Mouse (Mus musculus): ENCODE data around the gene Pim1.
"Not testable (repeated sequence)": the region's sequence is repeated elsewhere in the genome, so short reads cannot be mapped to it uniquely, and the experiment has no call there.

Gene Pim1

GRCm38 (mm10) chr17:29493461-29493980 is 3.0 kb downstream of the Pim1 start:
- in situ Hi-C loops (cut with MboI, MseI) = loop anchor here (5.0 kb wide), 1 partner anchor 96 kb away; no protein-coding TSS in a partner anchor

GRCm38 (mm10) chr17:29494062-29494731 is 3.6 kb downstream of the Pim1 start:
- in situ Hi-C loops (cut with MboI, MseI) = loop anchor here (5.0 kb wide), 1 partner anchor 97 kb away; no protein-coding TSS in a partner anchor

- in situ Hi-C loops (cut with MboI, MseI) = loop anchor here (5.0 kb wide), 1 partner anchor 97 kb away; no protein-coding TSS in a partner anchor
Measured at GRCm38 (mm10) chr17:29494732-29495076, 4.2 kb downstream of the Pim1 start.

- in situ Hi-C loops (cut with MboI, MseI) = no loop called here
Measured at GRCm38 (mm10) chr17:29496211-29497070, 5.9 kb downstream of the Pim1 start.

- in situ Hi-C loops (cut with MboI, MseI) = no loop called here
Measured at GRCm38 (mm10) chr17:29497071-29497354, 6.5 kb downstream of the Pim1 start.

GRCm38 (mm10) chr17:29497481-29497880 is 6.9 kb downstream of the Pim1 start:
- in situ Hi-C loops (cut with MboI, MseI) = not testable (repeated sequence)

GRCm38 (mm10) chr17:29498028-29498427 is 7.5 kb downstream of the Pim1 start:
- in situ Hi-C loops (cut with MboI, MseI) = no loop called here

- in situ Hi-C loops (cut with MboI, MseI) = not testable (repeated sequence)
Measured at GRCm38 (mm10) chr17:29498952-29499351, 8.4 kb downstream of the Pim1 start.

GRCm38 (mm10) chr17:29499511-29499910 is 9.0 kb downstream of the Pim1 start:
- in situ Hi-C loops (cut with MboI, MseI) = no loop called here

- in situ Hi-C loops (cut with MboI, MseI) = no loop called here
Measured at GRCm38 (mm10) chr17:29500243-29500740, 9.7 kb downstream of the Pim1 start.

GRCm38 (mm10) chr17:29500802-29501469 is 10.4 kb downstream of the Pim1 start:
- in situ Hi-C loops (cut with MboI, MseI) = no loop called here

- in situ Hi-C loops (cut with MboI, MseI) = no loop called here
Measured at GRCm38 (mm10) chr17:29502005-29502668, 11.6 kb downstream of the Pim1 start.

GRCm38 (mm10) chr17:29502669-29503665 is 12.4 kb downstream of the Pim1 start:
- in situ Hi-C loops (cut with MboI, MseI) = no loop called here

GRCm38 (mm10) chr17:29503700-29504099 is 13.1 kb downstream of the Pim1 start:
- in situ Hi-C loops (cut with MboI, MseI) = no loop called here

- in situ Hi-C loops (cut with MboI, MseI) = no loop called here
Measured at GRCm38 (mm10) chr17:29508927-29509608, 18.5 kb downstream of the Pim1 start.

GRCm38 (mm10) chr17:29510691-29511090 is 20.1 kb downstream of the Pim1 start:
- in situ Hi-C loops (cut with MboI, MseI) = loop anchor here (5.0 to 10.0 kb wide), 3 partner anchors 128 to 336 kb away; no protein-coding TSS in a partner anchor

- in situ Hi-C loops (cut with MboI, MseI) = loop anchor here (5.0 to 10.0 kb wide), 3 partner anchors 131 to 338 kb away; no protein-coding TSS in a partner anchor
Measured at GRCm38 (mm10) chr17:29513044-29513730, 22.6 kb downstream of the Pim1 start.

GRCm38 (mm10) chr17:29514435-29514834 is 23.9 kb downstream of the Pim1 start:
- in situ Hi-C loops (cut with MboI, MseI) = loop anchor here (5.0 to 10.0 kb wide), 3 partner anchors 132 to 340 kb away; no protein-coding TSS in a partner anchor

- in situ Hi-C loops (cut with MboI, MseI) = loop anchor here (10.0 kb wide), 2 partner anchors 264 to 344 kb away; no protein-coding TSS in a partner anchor
Measured at GRCm38 (mm10) chr17:29518665-29519064, 28.1 kb downstream of the Pim1 start.
